Comparison of ENCODE assay signal across 8 mouse cellular contexts in genomic region chr7:38085573-38086211, GRCm38 (mm10). TPM values are rescaled to one million over a fixed set of nuclear protein-coding genes. Genes with fewer than 3 reads are reported as not detected.
DNase-seq lines count a peak whose midpoint lies in the region; ATAC-seq lines count a peak whose summit lies in the region.

No protein-coding gene starts in this region.

- H3K27ac ChIP-seq in brown adipose tissue, adult 24 weeks (replicated peaks; ENCODE audit: low read depth, low read length) = no peak overlapping the region
- no peak overlapping the region for H3K27ac ChIP-seq in forebrain, embryonic 11.5 days (ENCODE audit: low read depth, low read length)

- H3K4me3 ChIP-seq in brown adipose tissue, adult 24 weeks (ENCODE audit: insufficient read depth, low read depth, low read length) = peak overlapping the region; percentile 60
- peak overlapping the region; percentile 32 for H3K4me3 ChIP-seq in forebrain, embryonic 11.5 days (ENCODE audit: low read depth, low read length)
- H3K4me3 ChIP-seq in megakaryocyte, embryonic 14.5 days (replicated peaks) = peak overlapping the region; percentile 92

- no peaks in the 10 kb centered on the region for H3K9me3 ChIP-seq in forebrain, embryonic 11.5 days (ENCODE audit: control insufficient read depth, low read length)
- no peaks in the 10 kb centered on the region for H3K9me3 ChIP-seq in megakaryocyte, embryonic 14.5 days

- H3K4me2 ChIP-seq in forebrain, embryonic 11.5 days (ENCODE audit: low read depth, low read length, severe bottlenecking) = peak overlapping the region; percentile 64

- peaks cover 3% of the 10 kb centered on the region; the same call in 1 of the 2 replicates for H3K27me3 ChIP-seq in forebrain, embryonic 11.5 days (ENCODE audit: control insufficient read depth, insufficient read depth, low read length)
- peaks cover 19% of the 10 kb centered on the region for H3K27me3 ChIP-seq in megakaryocyte, embryonic 14.5 days (replicated peaks)

- no peaks in the 10 kb centered on the region; the same call in 1 of the 2 replicates for H3K4me1 ChIP-seq in brown adipose tissue, adult 24 weeks (ENCODE audit: control insufficient read depth, insufficient read depth, insufficient read length, low read length)
- H3K4me1 ChIP-seq in forebrain, embryonic 11.5 days (replicated peaks; ENCODE audit: control insufficient read depth, insufficient read depth, low read length) = peaks cover 11% of the 10 kb centered on the region
- peaks cover 39% of the 10 kb centered on the region for H3K4me1 ChIP-seq in megakaryocyte, embryonic 14.5 days

- no peak overlapping the region; the same call in 1 of the 2 replicates for H3K9ac ChIP-seq in forebrain, embryonic 11.5 days (ENCODE audit: low read length)

- intact Hi-C loops in heart, postnatal 10 days (cut with DNase I) = no loop called here

- WGBS in forebrain, embryonic 11.5 days = 1% methylated on average over 35 of the region's 35 CpGs

- H3K36me3 ChIP-seq in forebrain, embryonic 11.5 days (ENCODE audit: control insufficient read depth, insufficient read depth, low read length) = no peaks in the 10 kb centered on the region
- no peaks in the 10 kb centered on the region for H3K36me3 ChIP-seq in megakaryocyte, embryonic 14.5 days (replicated peaks; ENCODE audit: low read length)

- ATAC-seq in forebrain, embryonic 11.5 days (replicated peaks; ENCODE audit: low FRiP score) = peak; percentile 31

- peak; percentile 74 for DNase-seq in ES-CJ7 (ENCODE audit: low read depth, low spot score)
- DNase-seq in forebrain, embryonic 11.5 days (ENCODE audit: low spot score) = peak; percentile 79
- DNase-seq in heart, postnatal 10 days = peak; percentile 73 to 76
- peak; percentile 74 to 81 for DNase-seq in kidney, postnatal 4 days
- DNase-seq in right cerebral cortex, postnatal 4 days = peak; percentile 40
- DNase-seq in urinary bladder, postnatal 4 days (ENCODE audit: low spot score in 2 of 2) = peak; percentile 71 to 79

RNA-seq across cellular contexts. Expression of gene Ccne1, which starts 21.6 kb away (rescaled TPM):
- 1.3 and 3.4 TPM in 2 replicates for polyA plus RNA-seq in brown adipose tissue, adult 24 weeks (2012; ENCODE audit: insufficient read depth, insufficient read length, missing spikeins)
- 68.6 and 71.1 TPM in 2 replicates for polyA plus RNA-seq in forebrain, embryonic 11.5 days (2014; fragmentation: Nextera tagmentation; extraction: Ambion mirVana)
- 1 to 10 TPM; 3.5 to 4.3 TPM for total RNA-seq in heart, postnatal 10 days (2021)
- 5.8 and 5.9 TPM in 2 replicates for polyA plus RNA-seq in megakaryocyte, embryonic 14.5 days (2012; ENCODE audit: insufficient read depth, low replicate concordance)

Comparison
In these comparisons a context has a peak if more than half of its experiments do, and no peak if none do; other contexts are left out.
1. H3K4me3 ChIP-seq: peak in every context shown above with its lines; median percentile 92 in megakaryocyte, embryonic 14.5 days; 60 in brown adipose tissue, adult 24 weeks; 32 in forebrain, embryonic 11.5 days.
2. RNA of gene Ccne1, which starts 21.6 kb away (polyA plus RNA-seq): 68.6 to 71.1 TPM in forebrain, embryonic 11.5 days; 5.8 to 5.9 TPM in megakaryocyte, embryonic 14.5 days and 1.3 to 3.4 TPM in brown adipose tissue, adult 24 weeks; every median in the first group is over 10 times any median in the second.
3. Peak in every context shown above with its lines, with median percentiles within 50 percentile points of each other: DNase-seq.